Mouse (Mus musculus) liver, embryonic 14.5 days (tissue): ENCODE results near the gene Olfr1427.

ENCODE experiments used
- CTCF ChIP-seq: IDR thresholded peaks from 2 replicates; pipeline ENCODE4 v1.5.1; 2016; ENCODE audit warnings: antibody characterized with exemption, low read depth, control low read depth
- EP300 ChIP-seq: IDR thresholded peaks from 2 replicates; pipeline ENCODE4 v1.6.1; 2016; ENCODE audit warnings: antibody characterized with exemption, low read depth

DNA sequence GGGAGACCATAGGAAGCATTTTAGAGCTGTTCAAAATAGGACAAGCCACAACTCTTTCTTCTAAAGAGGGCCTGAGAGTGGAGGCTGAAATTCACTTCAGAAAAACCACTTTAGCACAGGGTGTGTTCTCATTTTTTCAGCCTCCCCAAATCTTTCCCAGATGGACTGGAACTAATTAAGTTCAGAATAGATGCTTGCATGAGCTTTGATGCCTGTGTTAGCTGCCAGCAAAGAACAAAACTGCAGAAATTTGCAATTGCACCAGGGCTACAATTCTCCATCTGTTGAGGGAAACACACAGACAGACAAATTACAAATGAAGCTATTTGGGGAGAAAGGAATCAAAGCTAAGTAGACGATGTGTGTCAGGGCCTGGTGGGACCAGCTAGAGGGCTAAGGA, 40.2 kb upstream of the Olfr1427 start:
- no peak for TF ChIP-seq CTCF
- no peak for TF ChIP-seq EP300
